Mouse (Mus musculus) gastrocnemius, postnatal 10 days (tissue): Measurements from ENCODE around the gene Zdhhc14. TPM values are rescaled to one million over a fixed set of nuclear protein-coding genes. Genes with fewer than 3 reads are reported as not detected.

Source experiments
- DNase-seq: peaks from one replicate; pipeline ENCODE4 v3.0.0; 2021; ENCODE audit warnings: mixed read lengths
- total RNA-seq, 2 experiments: library from RNA; stranded (reverse); gene quantifications; 2 replicates each; pipeline ENCODE4 v1.2.3; 2021

Gene Zdhhc14
- total RNA-seq, 2 experiments from 2014 or later: 2.8 to 4.0 TPM

DNA sequence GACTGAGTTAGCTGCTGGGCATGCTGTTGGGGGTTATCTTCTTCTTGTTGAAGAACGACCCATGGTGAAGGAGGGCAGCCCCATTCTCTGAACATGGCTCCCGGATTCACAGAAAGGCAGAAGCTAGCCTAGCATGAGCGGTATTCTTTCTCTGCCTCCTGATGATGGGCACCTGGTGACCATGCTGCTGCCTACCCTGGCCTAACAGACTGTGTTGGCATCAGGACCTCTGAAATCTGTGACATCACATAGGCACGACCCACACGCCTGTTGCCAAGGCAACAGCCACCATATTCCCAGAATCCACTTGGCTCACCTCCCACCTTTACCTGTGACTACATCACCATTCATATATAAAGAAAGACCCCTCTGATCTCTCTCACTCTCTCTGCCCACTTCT, 251.7 kb downstream of the Zdhhc14 start:
- DNase-seq: no peak

DNA sequence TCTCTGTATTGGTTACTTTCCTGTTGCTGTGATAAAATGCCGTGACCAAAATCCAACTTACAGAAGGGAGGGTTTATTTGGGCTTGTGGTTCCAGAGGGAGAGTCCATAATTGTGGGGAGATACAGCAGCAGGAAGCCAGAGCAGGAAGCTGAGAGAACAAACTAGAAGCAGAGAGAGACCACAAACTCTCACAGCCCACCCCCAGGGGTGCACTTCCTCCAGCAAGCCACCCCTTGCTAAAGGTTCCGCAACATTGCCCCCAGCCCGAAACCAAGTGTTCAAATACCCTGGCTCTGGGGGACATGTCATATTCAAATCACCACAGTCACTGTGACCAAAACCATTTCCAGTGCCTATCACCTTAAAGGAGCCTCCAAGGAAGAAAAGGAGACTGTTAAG, 254.0 kb downstream of the Zdhhc14 start:
- DNase-seq: no peak

DNA sequence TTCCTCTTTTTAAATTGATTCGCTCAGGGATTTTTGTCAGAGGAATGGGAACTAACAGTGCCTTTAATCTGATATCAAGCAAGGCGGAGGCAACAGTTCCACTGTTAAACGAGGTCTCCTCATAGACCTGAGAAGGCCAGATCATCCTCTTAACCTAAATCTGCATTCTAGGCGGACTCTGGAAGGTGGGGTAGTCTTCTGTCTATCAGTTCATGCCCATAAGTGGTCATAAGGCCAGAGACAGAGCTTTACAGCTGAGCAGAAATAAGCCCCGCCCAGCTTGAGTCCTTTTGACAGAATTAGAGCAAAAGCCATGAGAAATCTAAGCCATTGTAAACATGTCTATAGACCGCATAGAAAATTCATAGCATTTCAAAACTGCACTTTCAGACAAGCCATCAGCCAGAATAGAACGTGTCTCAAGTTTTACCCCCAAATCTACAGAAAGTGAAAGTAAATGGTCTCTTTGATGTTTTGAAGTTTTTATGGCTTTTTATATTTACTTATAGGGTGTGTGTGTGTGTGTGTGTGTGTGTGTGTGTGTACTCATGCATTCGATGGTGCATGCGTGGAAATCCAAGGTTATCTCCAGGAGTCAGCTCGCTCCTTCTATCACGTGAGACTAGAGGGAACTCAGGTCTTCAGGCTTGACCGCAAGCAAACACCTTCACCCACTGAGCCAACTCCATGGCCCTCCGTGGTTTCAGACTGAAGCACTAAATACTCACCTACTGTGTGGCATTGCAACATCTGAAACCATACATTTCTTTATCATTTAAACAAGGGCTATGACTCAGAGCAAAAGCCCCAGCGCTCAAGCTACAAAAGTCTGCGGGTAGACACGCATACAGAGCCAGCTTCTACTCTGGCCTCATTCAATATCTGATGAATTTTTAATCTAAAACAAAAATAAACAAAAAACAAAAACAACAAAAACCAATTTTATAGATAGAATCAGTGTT, 255.5 kb downstream of the Zdhhc14 start:
- DNase-seq: no peak

DNA sequence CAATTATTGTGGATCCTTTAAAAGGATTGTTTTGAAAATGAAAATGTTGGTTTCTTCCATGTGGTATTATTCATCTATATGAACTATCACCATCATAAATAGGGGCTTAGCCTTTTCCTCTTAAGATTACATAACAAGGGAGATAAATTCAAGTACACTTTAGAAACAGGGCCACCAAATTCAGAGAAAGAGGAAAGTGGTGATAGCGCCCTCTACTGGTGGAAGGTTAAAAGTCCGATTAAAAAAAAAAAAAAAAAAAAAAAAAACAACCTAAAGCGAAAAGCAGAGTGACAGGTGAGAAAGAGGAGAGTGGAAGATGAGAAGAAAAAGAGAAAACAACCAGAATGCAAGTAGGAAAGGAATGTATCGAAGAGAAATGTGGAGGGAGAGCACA, 256.1 kb downstream of the Zdhhc14 start:
- DNase-seq: peak; percentile 20

- DNase-seq: no peak
These were observed 257.9 kb downstream of the Zdhhc14 start for GRCm38 (mm10) chr17:5750278-5750677.

DNA sequence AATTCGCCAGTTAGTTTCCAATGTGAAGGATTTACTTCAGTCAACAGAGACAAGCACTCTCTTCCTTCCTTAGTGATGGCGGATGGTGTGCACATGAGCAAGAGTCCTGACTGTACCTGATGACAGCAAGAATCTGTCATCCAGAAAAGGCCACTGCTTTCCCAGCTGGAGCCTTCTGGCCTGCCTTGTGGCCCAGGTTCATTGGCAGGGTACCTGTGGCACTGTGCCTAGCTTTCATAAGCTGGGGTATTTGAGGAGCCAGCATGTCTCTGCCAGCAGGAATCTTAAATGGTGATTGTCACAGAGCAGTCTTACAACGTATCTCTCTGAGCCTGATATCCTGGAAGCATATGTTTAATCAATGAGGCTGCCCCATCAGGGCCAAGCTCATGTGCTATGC, 258.7 kb downstream of the Zdhhc14 start:
- no peak for DNase-seq

GRCm38 (mm10) chr17:5752322-5752715, 260.0 kb downstream of the Zdhhc14 start:
- no peak for DNase-seq

DNA sequence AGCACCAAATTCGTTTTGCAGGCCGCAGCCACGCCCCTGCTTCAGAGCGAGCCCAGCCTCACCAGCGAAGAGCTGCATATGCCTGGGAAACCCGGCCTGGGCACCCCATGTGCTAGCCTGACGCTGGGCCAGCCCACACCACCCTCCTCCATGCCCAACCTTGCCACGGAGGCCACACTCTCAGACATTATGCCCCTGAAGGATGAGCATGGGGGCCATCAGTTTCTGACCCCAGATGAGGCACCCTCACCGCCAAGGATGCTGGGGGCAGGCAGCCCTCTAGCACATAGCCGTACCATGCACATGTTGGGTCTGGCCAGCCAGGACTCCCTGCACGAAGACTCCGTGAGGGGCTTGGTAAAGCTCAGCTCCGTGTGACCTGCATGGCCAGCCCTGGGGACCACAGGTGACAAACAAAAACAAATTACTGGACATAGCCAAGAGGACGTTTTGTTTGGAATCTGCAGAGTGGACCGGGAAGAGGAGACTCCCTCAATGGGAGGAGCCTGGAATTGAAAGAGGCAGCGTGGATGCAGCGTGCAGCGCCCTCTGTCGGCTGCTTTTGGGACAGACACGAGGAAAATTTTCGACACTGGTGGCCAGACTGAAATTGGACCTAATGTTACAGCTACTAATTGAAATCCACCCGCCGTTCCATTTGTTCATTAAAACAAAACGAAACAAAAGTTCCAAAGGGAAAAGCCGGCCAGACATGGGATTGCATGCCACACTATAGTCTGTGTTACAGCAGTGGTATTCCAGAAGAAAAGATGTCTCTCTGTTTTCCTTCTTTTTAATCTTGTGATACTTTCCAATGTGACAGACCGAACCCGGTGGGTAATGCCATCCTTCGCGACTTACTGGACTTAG, 260.6 kb downstream of the Zdhhc14 start:
- DNase-seq: peak; percentile 86

GRCm38 (mm10) chr17:5755489-5755888, 263.1 kb downstream of the Zdhhc14 start:
- DNase-seq: no peak

DNA sequence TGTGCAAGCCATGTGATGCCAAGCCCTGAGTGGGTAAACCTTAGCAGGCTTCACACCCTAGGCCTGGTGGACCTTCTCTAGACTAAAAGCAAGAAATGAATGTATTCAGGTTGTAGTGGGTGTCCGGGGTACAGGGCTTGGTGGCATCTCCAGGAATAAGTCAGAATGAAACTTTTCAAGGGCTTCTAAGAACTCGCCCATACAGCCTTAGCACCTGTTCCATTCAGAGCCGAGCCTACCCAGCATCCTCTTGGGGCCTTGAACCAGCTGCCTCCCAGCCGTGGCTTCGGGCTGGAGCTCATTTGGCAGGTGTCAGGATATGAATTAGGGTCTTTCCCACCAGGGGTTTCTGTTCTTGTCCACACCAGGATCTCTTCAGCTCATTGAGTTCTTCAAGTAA, 263.7 kb downstream of the Zdhhc14 start:
- DNase-seq: no peak

GRCm38 (mm10) chr17:5756855-5757254, 264.5 kb downstream of the Zdhhc14 start:
- no peak for DNase-seq

- DNase-seq: no peak
These were observed 271.4 kb downstream of the Zdhhc14 start for GRCm38 (mm10) chr17:5763768-5764167.

DNA sequence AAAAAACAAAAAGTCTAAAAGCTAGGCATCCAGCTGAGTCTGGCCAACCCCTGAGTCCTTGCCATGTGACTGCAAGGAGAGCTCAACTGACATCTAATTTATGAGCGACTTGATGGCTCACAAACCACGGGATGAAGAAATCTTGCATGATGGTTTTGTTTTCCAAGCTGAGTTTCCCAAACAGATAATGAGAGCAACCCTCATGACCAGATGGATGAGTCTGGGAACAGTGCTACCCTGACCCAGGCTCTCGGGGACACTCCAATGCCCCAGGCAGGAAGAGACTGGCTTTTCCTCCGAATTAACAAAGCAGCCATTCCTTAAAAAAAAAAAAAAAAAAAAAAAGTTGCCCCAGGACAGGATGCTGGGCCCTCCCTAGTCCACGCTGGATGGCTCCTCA, 271.9 kb downstream of the Zdhhc14 start:
- no peak for DNase-seq

DNA sequence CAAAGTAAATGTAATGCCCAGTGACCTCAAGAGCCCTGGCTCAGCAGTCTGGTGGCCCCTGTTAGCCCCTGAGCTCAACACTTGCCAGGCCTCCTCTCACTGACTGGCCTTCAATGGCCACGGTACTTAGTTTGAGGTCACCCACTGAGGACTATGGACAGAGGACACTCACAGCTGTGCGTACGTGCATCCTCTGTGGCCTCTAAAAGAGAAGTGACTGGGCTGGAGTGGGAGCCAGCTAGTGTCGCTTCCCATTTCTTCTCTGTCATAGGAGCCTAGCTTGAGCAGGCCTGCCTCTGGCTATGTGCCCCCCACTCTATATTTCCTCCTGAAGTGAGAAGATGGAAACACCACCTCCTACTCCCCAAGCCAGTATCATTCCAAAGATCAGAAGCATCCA, 273.4 kb downstream of the Zdhhc14 start:
- DNase-seq: no peak

- no peak for DNase-seq
These were observed 275.9 kb downstream of the Zdhhc14 start for GRCm38 (mm10) chr17:5768164-5768705.

DNA sequence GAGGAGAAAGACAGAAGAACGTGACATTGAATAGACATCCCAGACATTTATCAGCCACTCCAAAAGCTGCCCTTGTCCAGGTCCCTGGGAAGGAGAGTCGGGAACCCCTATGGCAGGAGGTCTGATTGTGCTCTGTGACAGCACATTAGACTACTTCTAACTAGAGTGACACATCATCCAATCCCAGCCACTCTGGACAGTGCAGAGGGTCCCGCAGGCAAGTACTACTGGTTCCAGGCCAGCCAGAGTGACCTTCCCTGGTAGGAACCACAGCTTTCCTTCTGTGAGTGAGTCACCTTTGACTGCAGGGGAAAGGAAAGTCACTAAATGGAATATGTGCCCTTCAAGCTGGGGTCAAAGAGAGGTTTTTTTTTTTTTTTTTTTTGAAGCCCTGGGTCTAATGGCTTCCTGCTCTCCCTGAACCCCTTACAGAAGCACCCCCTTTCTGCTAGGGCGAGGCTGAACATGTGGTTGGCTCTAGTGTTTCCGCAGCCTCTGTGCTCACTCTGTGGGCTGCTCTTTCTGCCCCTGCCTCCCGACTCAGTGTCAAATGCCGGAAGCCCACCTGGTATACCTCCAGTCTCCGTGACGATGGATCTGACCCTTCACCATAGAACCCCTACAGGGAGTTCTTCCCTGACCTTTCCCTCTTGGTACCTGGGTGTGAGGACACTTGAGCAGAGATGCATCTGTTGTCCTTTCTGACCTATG, 276.6 kb downstream of the Zdhhc14 start:
- no peak for DNase-seq

- peak; percentile 36 for DNase-seq
These were observed 277.4 kb downstream of the Zdhhc14 start for GRCm38 (mm10) chr17:5769776-5770175.

GRCm38 (mm10) chr17:5770265-5771249, 278.2 kb downstream of the Zdhhc14 start:
- DNase-seq: peak; percentile 37

GRCm38 (mm10) chr17:5780213-5780975, 288.0 kb downstream of the Zdhhc14 start:
- DNase-seq: peak; percentile 50

DNA sequence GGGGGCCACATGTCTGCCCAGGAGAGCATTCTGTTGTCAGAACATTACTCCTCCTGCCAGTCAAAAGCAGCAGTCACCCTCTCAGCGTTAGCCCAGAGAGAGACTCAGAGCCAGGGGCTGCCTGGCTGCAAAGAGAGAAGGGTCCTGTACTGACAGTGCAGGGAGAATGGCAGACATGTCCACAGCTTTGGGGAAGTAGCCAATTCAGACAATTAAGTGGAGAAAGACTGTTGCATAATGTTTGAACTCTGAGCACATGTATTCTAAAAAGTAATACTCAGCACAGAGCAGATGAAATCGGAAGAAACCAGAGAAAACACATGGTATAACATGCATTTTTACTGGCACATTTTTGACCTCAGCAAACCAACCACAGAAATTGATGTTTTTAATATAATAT, 292.9 kb downstream of the Zdhhc14 start:
- DNase-seq: no peak
